ENCODE assay signal across 30 mouse cellular contexts in genomic region chr14:56103452-56103851, GRCm38 (mm10). TPM values are rescaled to one million over a fixed set of nuclear protein-coding genes. Genes with fewer than 3 reads are reported as not detected.
"Had no signal": no experiment of that assay in that cellular context is flagged by ENCODE, and none has a peak within 500 bp of the region (broad histone marks: within the 10 kb centered on the region; RNA-seq: fewer than 3 reads in every experiment).

No protein-coding gene starts in this region.

- H3K4me2 ChIP-seq: limb, embryonic 12.5 days; limb, embryonic 15.5 days; liver, embryonic 11.5 days; lung, embryonic 15.5 days; midbrain, embryonic 13.5 days had no signal

- H3K27me3 ChIP-seq: limb, embryonic 12.5 days; limb, embryonic 15.5 days; lung, embryonic 15.5 days; midbrain, embryonic 13.5 days had no signal

- H3K36me3 ChIP-seq: limb, embryonic 12.5 days; limb, embryonic 15.5 days; lung, embryonic 15.5 days; midbrain, embryonic 13.5 days had no signal

- H3K4me3 ChIP-seq: limb, embryonic 12.5 days; limb, embryonic 15.5 days; lung, embryonic 15.5 days; midbrain, embryonic 13.5 days had no signal

- ATAC-seq: liver, postnatal 0 days; midbrain, embryonic 13.5 days had no signal

- H3K4me1 ChIP-seq: limb, embryonic 12.5 days; limb, embryonic 15.5 days; lung, embryonic 15.5 days; midbrain, embryonic 13.5 days had no signal

- H3K27ac ChIP-seq: kidney, postnatal 0 days; limb, embryonic 12.5 days; limb, embryonic 15.5 days; liver, embryonic 14.5 days; lung, embryonic 15.5 days; midbrain, embryonic 13.5 days had no signal

- H3K9ac ChIP-seq: limb, embryonic 12.5 days; limb, embryonic 15.5 days; liver, embryonic 14.5 days; liver, postnatal 0 days; lung, embryonic 15.5 days; midbrain, embryonic 13.5 days had no signal

- DNase-seq: kidney, adult 2 months; kidney, postnatal 25 days; left cerebral cortex, postnatal 4 days; liver, postnatal 0 days; lung, postnatal 10 days; lung, postnatal 4 days; thymus, adult 18-20 months; thymus, postnatal 36 days had no signal

- H3K9me3 ChIP-seq: limb, embryonic 12.5 days; limb, embryonic 15.5 days; lung, embryonic 15.5 days; midbrain, embryonic 13.5 days had no signal

RNA-seq across cellular contexts. Expression of gene Ctsg, which starts 1.1 kb away (rescaled TPM):
- total RNA-seq: layer of hippocampus, adult 8-10 months; layer of hippocampus, postnatal 14 days; left cerebral cortex, adult 8-10 months; left cerebral cortex, postnatal 14 days; midbrain, postnatal 0 days had no signal
- polyA plus RNA-seq: kidney, adult 2 months; kidney, embryonic 14.5 days; kidney, postnatal 0 days; large intestine, adult 2 months; limb, embryonic 12.5 days; lung, embryonic 15.5 days; midbrain, embryonic 13.5 days; neural tube, embryonic 11.5 days; neural tube, embryonic 14.5 days; small intestine, adult 2 months; testis, adult 2 months had no signal

RNA-seq across cellular contexts. Expression of gene Gzme, which starts 17.0 kb away (rescaled TPM):
- total RNA-seq: layer of hippocampus, adult 8-10 months; layer of hippocampus, postnatal 14 days; left cerebral cortex, adult 8-10 months; left cerebral cortex, postnatal 14 days; left cerebral cortex, postnatal 4 days; megakaryocyte, adult 5-6 weeks; midbrain, postnatal 0 days had no signal
- polyA plus RNA-seq: kidney, adult 2 months; kidney, embryonic 14.5 days; kidney, postnatal 0 days; large intestine, adult 2 months; limb, embryonic 12.5 days; limb, embryonic 15.5 days; liver, embryonic 11.5 days; liver, embryonic 14.5 days; liver, postnatal 0 days; lung, embryonic 15.5 days; midbrain, embryonic 13.5 days; midbrain, postnatal 0 days; neural tube, embryonic 11.5 days; neural tube, embryonic 14.5 days; small intestine, adult 2 months; spleen, adult 2 months; stomach, embryonic 16.5 days; testis, adult 2 months; urinary bladder, adult 2 months had no signal

RNA-seq across cellular contexts. Expression of gene Mcpt8, which starts 18.4 kb away (rescaled TPM):
- total RNA-seq: layer of hippocampus, adult 8-10 months; layer of hippocampus, postnatal 14 days; left cerebral cortex, adult 8-10 months; left cerebral cortex, postnatal 14 days; left cerebral cortex, postnatal 4 days; midbrain, postnatal 0 days had no signal
- polyA plus RNA-seq: kidney, adult 2 months; large intestine, adult 2 months; limb, embryonic 12.5 days; liver, embryonic 11.5 days; midbrain, embryonic 13.5 days; midbrain, postnatal 0 days; neural tube, embryonic 11.5 days; neural tube, embryonic 14.5 days; small intestine, adult 2 months; testis, adult 2 months; urinary bladder, adult 2 months had no signal

RNA-seq across cellular contexts. Expression of gene Gzmd, which starts 29.0 kb away (rescaled TPM):
- total RNA-seq: layer of hippocampus, adult 8-10 months; layer of hippocampus, postnatal 14 days; left cerebral cortex, adult 8-10 months; left cerebral cortex, postnatal 14 days; left cerebral cortex, postnatal 4 days; megakaryocyte, adult 5-6 weeks; midbrain, postnatal 0 days had no signal
- polyA plus RNA-seq: kidney, adult 2 months; kidney, embryonic 14.5 days; kidney, postnatal 0 days; large intestine, adult 2 months; limb, embryonic 12.5 days; limb, embryonic 15.5 days; liver, embryonic 11.5 days; liver, embryonic 14.5 days; liver, postnatal 0 days; lung, embryonic 15.5 days; midbrain, embryonic 13.5 days; midbrain, postnatal 0 days; neural tube, embryonic 11.5 days; neural tube, embryonic 14.5 days; small intestine, adult 2 months; spleen, adult 2 months; stomach, embryonic 16.5 days; testis, adult 2 months; urinary bladder, adult 2 months had no signal

RNA-seq across cellular contexts. Expression of gene Mcpt4, which starts 41.3 kb away (rescaled TPM):
- total RNA-seq: layer of hippocampus, postnatal 14 days; left cerebral cortex, adult 8-10 months; left cerebral cortex, postnatal 14 days; megakaryocyte, adult 5-6 weeks had no signal
- polyA plus RNA-seq: kidney, embryonic 14.5 days; limb, embryonic 12.5 days; liver, embryonic 11.5 days; midbrain, embryonic 13.5 days; midbrain, postnatal 0 days; neural tube, embryonic 11.5 days; neural tube, embryonic 14.5 days; testis, adult 2 months had no signal
